Mouse (Mus musculus) G1E (cell line): Measurements from ENCODE around the gene D930048N14Rik. TPM values are rescaled to one million over a fixed set of nuclear protein-coding genes. Genes with fewer than 3 reads are reported as not detected.

Source experiments
- ATAC-seq: 2 replicates; pipeline ENCODE4 v1.8.0; 2016; ENCODE audit warnings: mild to moderate bottlenecking; ENCODE audit not compliant: insufficient number of reproducible peaks, poor library complexity, low FRiP score, severe bottlenecking; ENCODE audit errors: extremely low read depth
- DNase-seq: peaks from one replicate; pipeline ENCODE4 v3.0.0; 2012; ENCODE audit warnings: low spot score
- H3K27me3 ChIP-seq: 2 replicates; pipeline ENCODE4 v1.6.1; 2012; ENCODE audit warnings: mild to moderate bottlenecking, low read length, inconsistent platforms; ENCODE audit not compliant: insufficient read depth
- H3K36me3 ChIP-seq: replicated peaks from 2 replicates; pipeline ENCODE3; 2012; ENCODE audit warnings: mild to moderate bottlenecking, inconsistent platforms
- H3K4me1 ChIP-seq: 2 replicates; pipeline ENCODE4 v1.6.1; 2012; ENCODE audit warnings: low read depth, low read length, inconsistent platforms, mixed read lengths; ENCODE audit not compliant: insufficient read depth
- H3K4me3 ChIP-seq: 2 replicates; pipeline ENCODE4 v1.5.1; 2012; ENCODE audit warnings: low read depth, mild to moderate bottlenecking, inconsistent platforms, low read length, moderate library complexity, mixed read lengths
- H3K9me3 ChIP-seq: replicated peaks from 2 replicates; pipeline ENCODE4 v1.6.1; 2012; ENCODE audit warnings: inconsistent platforms
- CTCF ChIP-seq: IDR thresholded peaks from 2 replicates; pipeline ENCODE4 v1.5.1; 2012; ENCODE audit warnings: low read depth, low read length, inconsistent platforms, mixed read lengths
- GATA1 ChIP-seq: IDR thresholded peaks from 2 replicates; pipeline ENCODE4 v1.6.1; 2012; ENCODE audit warnings: borderline replicate concordance, low read length, inconsistent platforms, mixed read lengths
- GATA2 ChIP-seq: IDR thresholded peaks from 2 replicates; pipeline ENCODE4 v1.6.1; 2012; ENCODE audit warnings: low read depth, low read length, inconsistent platforms, borderline replicate concordance
- POLR2AphosphoS5 ChIP-seq: IDR thresholded peaks from 2 replicates; pipeline ENCODE4 v1.6.1; 2012; ENCODE audit warnings: low read depth, low read length, inconsistent platforms; ENCODE audit not compliant: insufficient replicate concordance
- TAL1 ChIP-seq: conservative IDR thresholded peaks from 2 replicates; pipeline ENCODE4 v1.6.1; 2012; ENCODE audit warnings: low read depth, low read length, inconsistent platforms, mixed read lengths
- polyA plus RNA-seq: library from polyadenylated mRNA; stranded (reverse); fragments of >175 nt; gene quantifications from 2 replicates; pipeline ENCODE4 v1.2.3, GENCODE M21; 2012
- total RNA-seq, 2 experiments: library from RNA; stranded (forward) in 1 of 2; stranded (reverse) in 1 of 2; fragments of 200-1000 nt in 1 of 2; fragments of >200 nt in 1 of 2; fragmentation: Nextera tagmentation in 1 of 2; gene quantifications; 2 replicates each; pipeline ENCODE4 v1.2.3; 2014 to 2017

The D930048N14Rik gene
- total and polyA plus RNA-seq, 3 experiments, result 0.05 TPM; not detected in 2

DNA sequence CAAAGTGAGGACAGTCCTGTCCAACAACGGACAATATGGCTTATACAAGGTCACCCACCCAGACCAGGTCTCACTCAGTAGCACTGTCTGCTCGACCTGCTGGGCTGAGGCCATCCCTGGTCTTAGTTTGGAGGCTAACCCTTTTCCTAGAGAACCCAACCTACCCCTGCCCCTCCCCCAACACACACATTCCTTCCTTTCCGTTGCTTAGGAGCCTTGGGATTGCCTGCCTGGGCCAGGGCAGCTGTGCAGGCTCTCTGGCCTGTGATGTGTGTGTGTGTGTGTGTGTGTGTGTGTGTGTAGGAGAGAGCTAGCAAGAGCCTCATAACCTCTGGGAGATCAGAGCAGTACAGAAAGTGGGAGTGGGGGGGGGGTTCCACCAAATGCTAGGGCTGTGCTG lies 2.2 kb upstream of the D930048N14Rik start:
- TF ChIP-seq POLR2AphosphoS5 (no peak), CTCF (no peak), GATA2 (no peak), TAL1 (no peak), GATA1 (no peak)
- no peaks in the 10 kb centered on the region for H3K36me3 ChIP-seq
- DNase-seq, result no peak
- peaks cover 9% of the 10 kb centered on the region for H3K9me3 ChIP-seq
- peaks cover 23% of the 10 kb centered on the region for H3K4me1 ChIP-seq
- H3K4me3 ChIP-seq, result no peak overlapping the region
- ATAC-seq, result no peak
- peaks cover 82% of the 10 kb centered on the region for H3K27me3 ChIP-seq

GRCm38 (mm10) chr11:51649111-51649888 lies 1.5 kb upstream of the D930048N14Rik start:
- H3K27me3 ChIP-seq, result peaks cover 81% of the 10 kb centered on the region
- DNase-seq (no peak), ATAC-seq (no peak)
- H3K36me3 ChIP-seq, result no peaks in the 10 kb centered on the region
- TF ChIP-seq CTCF (no peak), TAL1 (no peak), GATA2 (no peak), POLR2AphosphoS5 (no peak), GATA1 (no peak)
- peaks cover 16% of the 10 kb centered on the region for H3K4me1 ChIP-seq
- no peak overlapping the region for H3K4me3 ChIP-seq
- H3K9me3 ChIP-seq, result peaks cover 9% of the 10 kb centered on the region

DNA sequence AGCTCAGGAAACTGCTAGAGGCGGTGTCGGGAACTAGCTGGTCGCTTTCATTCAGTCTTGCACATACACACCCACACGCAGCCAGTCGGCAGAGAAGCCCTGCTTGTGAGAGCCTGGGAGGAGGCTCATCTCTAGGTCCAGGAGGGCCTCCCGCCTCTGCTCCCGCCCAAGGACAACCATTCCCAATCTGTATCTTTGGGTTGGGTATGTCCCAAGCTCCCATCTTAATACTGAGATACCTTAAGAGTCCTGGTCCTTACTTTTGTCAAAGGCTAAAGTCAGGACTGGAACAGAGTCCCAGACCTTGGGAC lies 910 bp upstream of the D930048N14Rik start:
- peaks cover 81% of the 10 kb centered on the region for H3K27me3 ChIP-seq
- H3K4me1 ChIP-seq, result peaks cover 16% of the 10 kb centered on the region
- peak overlapping the region; percentile 59; the same call in 1 of the 2 replicates for H3K4me3 ChIP-seq
- ATAC-seq (no peak), DNase-seq (no peak)
- H3K9me3 ChIP-seq, result peaks cover 9% of the 10 kb centered on the region
- TF ChIP-seq TAL1 (no peak), CTCF (no peak), GATA1 (no peak), POLR2AphosphoS5 (no peak), GATA2 (no peak)
- H3K36me3 ChIP-seq, result no peaks in the 10 kb centered on the region

GRCm38 (mm10) chr11:51650261-51650660 lies 493 bp upstream of the D930048N14Rik start:
- ATAC-seq (no peak), DNase-seq (no peak)
- TF ChIP-seq GATA2, result no peak
- no peak for TF ChIP-seq GATA1
- TF ChIP-seq TAL1, result no peak
- TF ChIP-seq POLR2AphosphoS5, result no peak
- no peak for TF ChIP-seq CTCF
- Histone ChIP-seq H3K4me1 (peaks cover 16% of the 10 kb centered on the region), H3K36me3 (no peaks in the 10 kb centered on the region), H3K9me3 (peaks cover 9% of the 10 kb centered on the region), H3K4me3 (peak overlapping the region; percentile 59; the same call in 1 of the 2 replicates), H3K27me3 (peaks cover 81% of the 10 kb centered on the region)

DNA sequence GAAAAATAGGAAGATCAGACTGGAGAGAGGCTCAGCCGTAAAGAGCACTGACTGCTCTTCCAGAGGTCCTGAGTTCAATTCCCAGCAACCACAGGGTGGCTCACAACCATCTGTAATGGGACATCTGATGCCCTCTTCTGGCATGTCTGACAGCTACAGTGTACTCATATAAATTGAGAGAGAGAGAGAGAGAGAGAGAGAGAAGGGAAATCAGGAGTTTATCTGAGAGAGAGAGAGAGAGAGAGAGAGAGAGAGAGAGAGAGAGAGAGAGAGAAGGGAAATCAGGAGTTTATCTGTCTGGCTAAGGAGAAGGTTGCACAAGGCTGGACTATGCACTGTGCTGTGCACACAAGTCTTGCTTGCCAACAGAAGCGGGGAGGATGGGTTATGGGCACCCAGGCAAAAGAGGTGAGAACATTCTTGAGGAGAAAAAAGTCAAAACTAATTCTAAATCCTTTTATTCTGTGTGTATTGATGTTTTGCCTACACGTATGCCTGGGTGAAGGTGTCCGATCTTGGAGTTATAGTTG lies 2.2 kb downstream of the D930048N14Rik start:
- Histone ChIP-seq H3K27me3 (peaks cover 79% of the 10 kb centered on the region), H3K4me1 (peaks cover 12% of the 10 kb centered on the region), H3K4me3 (no peak overlapping the region), H3K36me3 (no peaks in the 10 kb centered on the region), H3K9me3 (peaks cover 9% of the 10 kb centered on the region)
- no peak for TF ChIP-seq GATA1
- no peak for TF ChIP-seq TAL1
- ATAC-seq, result no peak
- DNase-seq, result no peak

- ATAC-seq (no peak), DNase-seq (no peak)
- H3K4me1 ChIP-seq, result peaks cover 12% of the 10 kb centered on the region
- no peak overlapping the region; the same call in 1 of the 2 replicates for H3K4me3 ChIP-seq
- peaks cover 9% of the 10 kb centered on the region for H3K9me3 ChIP-seq
- peaks cover 81% of the 10 kb centered on the region for H3K27me3 ChIP-seq
- no peaks in the 10 kb centered on the region for H3K36me3 ChIP-seq
- no peak for TF ChIP-seq TAL1
- no peak for TF ChIP-seq GATA1
- no peak for TF ChIP-seq GATA2
- no peak for TF ChIP-seq CTCF
- no peak for TF ChIP-seq POLR2AphosphoS5
Observed at GRCm38 (mm10) chr11:51653736-51654135, 3.0 kb downstream of the D930048N14Rik start.
